Mouse (Mus musculus): ENCODE data around the gene Pcsk7.

The Pcsk7 gene

DNA sequence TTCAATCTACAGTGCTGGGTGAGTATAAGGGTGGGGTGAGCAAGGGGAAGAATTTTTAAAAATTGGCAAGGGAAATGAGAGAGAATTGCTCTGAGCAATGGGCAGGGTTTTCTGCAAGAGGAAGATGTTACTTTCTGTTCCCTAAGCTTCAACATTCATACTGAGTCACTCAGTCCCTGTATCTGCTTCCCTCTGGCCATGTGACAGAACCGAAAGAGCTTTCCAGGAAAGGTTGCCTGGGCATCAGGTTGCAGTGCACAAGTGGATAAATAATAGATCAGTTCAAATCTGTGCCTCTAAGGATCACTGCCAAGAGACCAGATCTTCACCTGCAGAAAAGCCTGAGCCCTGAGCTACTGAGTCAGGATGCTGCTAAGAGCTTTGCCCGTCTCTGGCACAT is 55.6 kb downstream of the Pcsk7 start:
- in situ Hi-C loops (cut with MboI, MseI) = no loop called here

DNA sequence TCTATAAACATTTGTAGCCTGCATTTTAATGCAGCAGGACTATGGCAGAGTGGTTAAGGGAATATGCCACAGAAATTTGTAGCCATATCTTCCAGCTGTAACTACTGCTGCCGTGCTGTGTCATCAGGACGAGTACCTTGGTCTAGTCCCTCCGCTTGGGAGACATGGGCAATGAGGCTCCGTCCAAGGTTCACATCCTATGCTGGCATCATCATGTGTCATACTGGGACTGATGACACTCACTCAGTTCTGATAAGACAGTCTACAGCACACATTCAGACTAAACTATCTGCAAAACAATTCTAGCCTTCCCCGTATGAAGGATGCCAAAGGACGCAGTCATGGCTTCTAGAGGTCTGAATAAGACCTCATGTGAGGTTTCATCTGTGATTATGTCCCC is 57.3 kb downstream of the Pcsk7 start:
- in situ Hi-C loops (cut with MboI, MseI) = no loop called here

DNA sequence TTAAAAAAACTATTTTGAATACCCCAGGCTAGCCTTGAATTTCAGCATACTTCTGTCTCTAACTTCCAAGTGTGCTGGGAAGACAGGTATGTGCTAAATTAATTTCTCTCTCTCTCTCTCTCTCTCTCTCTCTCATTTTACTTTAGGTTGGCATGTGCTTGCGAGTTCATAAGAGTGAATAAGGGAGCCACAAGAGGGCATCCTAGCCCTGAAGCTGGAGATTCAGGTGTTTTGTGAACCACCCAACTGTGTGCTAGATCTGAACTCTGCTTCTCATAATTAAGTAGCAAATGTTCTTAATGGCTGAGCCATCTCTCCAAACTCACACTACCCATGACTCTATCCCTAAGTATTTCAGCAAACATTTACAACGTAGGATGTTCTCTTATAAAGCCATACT is 70.6 kb downstream of the Pcsk7 start:
- in situ Hi-C loops (cut with MboI, MseI) = no loop called here
